8 mouse cellular contexts compared by ENCODE assay signal in genomic region chr4:139877269-139877668, GRCm38 (mm10). TPM values are rescaled to one million over a fixed set of nuclear protein-coding genes. Genes with fewer than 3 reads are reported as not detected.
DNase-seq lines count a peak whose midpoint lies in the region; ATAC-seq and TF ChIP-seq lines count a peak whose summit lies in the region.
"Had no signal": no experiment of that assay in that cellular context is flagged by ENCODE, and none has a peak within 500 bp of the region (broad histone marks: within the 10 kb centered on the region; RNA-seq: fewer than 3 reads in every experiment).

No protein-coding gene starts in this region.

- H3K9ac ChIP-seq in forebrain, embryonic 12.5 days = no peak overlapping the region
- H3K9ac ChIP-seq in midbrain, embryonic 13.5 days (replicated peaks) = no peak overlapping the region
- no peak overlapping the region for H3K9ac ChIP-seq in stomach, embryonic 16.5 days (ENCODE audit: low read length)
- H3K9ac ChIP-seq: heart, embryonic 15.5 days had no signal

- no peaks in the 10 kb centered on the region for H3K9me3 ChIP-seq in forebrain, embryonic 12.5 days
- H3K9me3 ChIP-seq in midbrain, embryonic 13.5 days = no peaks in the 10 kb centered on the region
- no peaks in the 10 kb centered on the region for H3K9me3 ChIP-seq in stomach, embryonic 16.5 days (replicated peaks; ENCODE audit: control insufficient read depth, low read length)
- H3K9me3 ChIP-seq: heart, embryonic 15.5 days had no signal

- H3K4me1 ChIP-seq in forebrain, embryonic 12.5 days = no peaks in the 10 kb centered on the region
- H3K4me1 ChIP-seq in midbrain, embryonic 13.5 days (replicated peaks) = no peaks in the 10 kb centered on the region; the same call in 1 of the 2 replicates
- H3K4me1 ChIP-seq in stomach, embryonic 16.5 days (ENCODE audit: control insufficient read depth, insufficient read depth, low read length) = no peaks in the 10 kb centered on the region
- H3K4me1 ChIP-seq: heart, embryonic 15.5 days had no signal

- TF ChIP-seq CTCF in Patski (IDR thresholded peaks at IDR 0.05) = peak; percentile 81
- TF ChIP-seq CTCF in brain, embryonic 14.5 days (IDR thresholded peaks at IDR 0.05; ENCODE audit: borderline replicate concordance, extremely low read depth, insufficient read depth, insufficient read length) = peak; percentile 98

- no peak overlapping the region for H3K4me3 ChIP-seq in forebrain, embryonic 12.5 days (replicated peaks)
- H3K4me3 ChIP-seq in midbrain, embryonic 13.5 days (replicated peaks) = no peak overlapping the region
- H3K4me3 ChIP-seq in stomach, embryonic 16.5 days (replicated peaks; ENCODE audit: low read length) = no peak overlapping the region
- H3K4me3 ChIP-seq: heart, embryonic 15.5 days had no signal

- CTCF ChIA-PET in Patski (lab: Charles Lee) = interaction anchor here (1.0 kb wide), 1 partner anchor 11 kb away, joined by 3 read pairs; no protein-coding TSS in a partner anchor

- H3K4me2 ChIP-seq in forebrain, embryonic 12.5 days = no peak overlapping the region
- no peak overlapping the region for H3K4me2 ChIP-seq in midbrain, embryonic 13.5 days (replicated peaks)
- no peak overlapping the region for H3K4me2 ChIP-seq in stomach, embryonic 16.5 days (ENCODE audit: low read depth, low read length)
- H3K4me2 ChIP-seq: heart, embryonic 15.5 days had no signal

- 9% methylated on average over 4 of the region's 4 CpGs for WGBS in forebrain, embryonic 12.5 days
- 7% methylated on average over 4 of the region's 4 CpGs for WGBS in midbrain, embryonic 13.5 days
- 5% methylated on average over 4 of the region's 4 CpGs for WGBS in stomach, embryonic 16.5 days

- DNase-seq in Patski (ENCODE audit: low read depth, low spot score) = no peak
- DNase-seq in brain, embryonic 14.5 days (ENCODE audit: low read depth) = peak; percentile 83
- DNase-seq in hindlimb bud, embryonic 11.5 days (ENCODE audit: extremely low spot score, low read depth, low spot score) = peak; percentile 14
- peak; percentile 67 to 76 for DNase-seq in left cerebral cortex, postnatal 10 days (ENCODE audit: extremely low spot score in 1 of 2, low spot score in 2 of 2)

- in situ Hi-C loops in Patski (cut with MboI; ENCODE audit: low pct_unique_long_range_greater_than_20kb) = no loop called here

- POLR2A ChIA-PET in Patski (lab: Charles Lee) = no interaction called here

- H3K27me3 ChIP-seq in Patski = peaks cover 5% of the 10 kb centered on the region
- peaks cover 9% of the 10 kb centered on the region; the same call in 1 of the 2 replicates for H3K27me3 ChIP-seq in forebrain, embryonic 12.5 days
- H3K27me3 ChIP-seq in midbrain, embryonic 13.5 days = peaks cover 7% of the 10 kb centered on the region
- no peaks in the 10 kb centered on the region for H3K27me3 ChIP-seq in stomach, embryonic 16.5 days (ENCODE audit: control insufficient read depth, insufficient read depth, low read length)

- H3K36me3 ChIP-seq in forebrain, embryonic 12.5 days (replicated peaks) = no peaks in the 10 kb centered on the region
- H3K36me3 ChIP-seq in midbrain, embryonic 13.5 days = no peaks in the 10 kb centered on the region
- H3K36me3 ChIP-seq in stomach, embryonic 16.5 days (ENCODE audit: control insufficient read depth, insufficient read depth, low read length) = no peaks in the 10 kb centered on the region
- H3K36me3 ChIP-seq: heart, embryonic 15.5 days had no signal

- TF ChIP-seq POLR2A in brain, embryonic 14.5 days (IDR thresholded peaks at IDR 0.05; ENCODE audit: borderline replicate concordance, extremely low read depth, insufficient read depth, insufficient read length, poor library complexity, severe bottlenecking) = no peak

- intact Hi-C loops in left cerebral cortex, postnatal 10 days (cut with DNase I) = loop anchor here (5.0 to 10.0 kb wide), 4 partner anchors 50 to 798 kb away; partner anchors contain the start of gene Igsf21

- H3K27ac ChIP-seq in forebrain, embryonic 12.5 days = no peak overlapping the region
- H3K27ac ChIP-seq in midbrain, embryonic 13.5 days = no peak overlapping the region
- H3K27ac ChIP-seq in stomach, embryonic 16.5 days (ENCODE audit: low read length) = no peak overlapping the region
- H3K27ac ChIP-seq: heart, embryonic 15.5 days had no signal

- no peak for ATAC-seq in Patski
- ATAC-seq in forebrain, embryonic 12.5 days (ENCODE audit: low FRiP score) = peak; percentile 84
- peak; percentile 85 for ATAC-seq in midbrain, embryonic 13.5 days
- ATAC-seq in stomach, embryonic 16.5 days (ENCODE audit: insufficient read depth, low FRiP score) = peak; percentile 69; the same call in 1 of the 2 replicates

RNA-seq across cellular contexts. Expression of gene Pax7, which starts 43.9 kb away (rescaled TPM):
- polyA plus RNA-seq in Patski (2021) = not detected
- polyA plus RNA-seq in brain, embryonic 14.5 days (2012; rRNA removed) = 6.8 and 12.2 TPM in 2 replicates
- polyA plus RNA-seq in forebrain, embryonic 12.5 days (2016; fragmentation: Nextera tagmentation; extraction: Ambion mirVana) = 0.37 and 0.43 TPM in 2 replicates
- total RNA-seq in left cerebral cortex, postnatal 10 days (2021) = not detected
- polyA plus RNA-seq in midbrain, embryonic 13.5 days (2015; fragmentation: Nextera tagmentation; extraction: Ambion mirVana) = 4.9 and 6.5 TPM in 2 replicates
- polyA plus RNA-seq in stomach, embryonic 16.5 days (2015; fragmentation: Nextera tagmentation; extraction: Ambion mirVana) = 0.08 TPM in 1 of 2 replicates, not detected in the other
- polyA plus RNA-seq: heart, embryonic 15.5 days had no signal
